Mouse (Mus musculus) embryonic facial prominence, embryonic 13.5 days (tissue): ENCODE data around the gene Stfa2. TPM values are rescaled to one million over a fixed set of nuclear protein-coding genes. Genes with fewer than 3 reads are reported as not detected.
"Not testable (repeated sequence)": the region's sequence is repeated elsewhere in the genome, so short reads cannot be mapped to it uniquely, and the experiment has no call there.

Experiments
- ATAC-seq: fragments of 200-750 bp; cut with Nextera tagmentation; 2 replicates; pipeline ENCODE4 v1.8.0; 2017; ENCODE audit warnings: low read depth; ENCODE audit not compliant: insufficient number of reproducible peaks, insufficient read depth, low FRiP score, low TSS enrichment
- H3K27ac ChIP-seq: fragments of 300-500 bp; sonication (generic); 2 replicates; pipeline ENCODE4 v1.5.1; 2015; ENCODE audit warnings: moderate library complexity, mild to moderate bottlenecking, inconsistent platforms
- H3K27me3 ChIP-seq: fragments of 300-500 bp; sonication (generic); 2 replicates; pipeline ENCODE4 v1.6.1; 2015; ENCODE audit warnings: mild to moderate bottlenecking, inconsistent platforms
- H3K36me3 ChIP-seq: fragments of 300-500 bp; sonication (generic); 2 replicates; pipeline ENCODE4 v1.6.1; 2015; ENCODE audit warnings: mild to moderate bottlenecking, inconsistent platforms
- H3K4me1 ChIP-seq: fragments of 300-500 bp; sonication (generic); 2 replicates; pipeline ENCODE4 v1.6.1; 2015; ENCODE audit warnings: inconsistent platforms
- H3K4me2 ChIP-seq: fragments of 300-500 bp; sonication (generic); 2 replicates; pipeline ENCODE4 v1.6.1; 2015; ENCODE audit warnings: moderate library complexity, mild to moderate bottlenecking, inconsistent platforms
- H3K4me3 ChIP-seq: fragments of 300-500 bp; sonication (generic); 2 replicates; pipeline ENCODE4 v1.5.1; 2015; ENCODE audit warnings: mild to moderate bottlenecking, inconsistent platforms
- H3K9ac ChIP-seq: fragments of 300-500 bp; sonication (generic); 2 replicates; pipeline ENCODE4 v1.6.1; 2015; ENCODE audit warnings: mild to moderate bottlenecking, inconsistent platforms
- H3K9me3 ChIP-seq: fragments of 300-500 bp; sonication (generic); 2 replicates; pipeline ENCODE4 v1.6.1; 2016; ENCODE audit warnings: inconsistent platforms
- WGBS: fragments of 180-500 bp; shearing (Covaris S2); methylation state at CpG from one replicate; pipeline ENCODE4 v1.1.7; 2015; ENCODE audit warnings: mixed read lengths; 5-methylcytosine and 5-hydroxymethylcytosine counted together
- polyA plus RNA-seq: library from polyadenylated mRNA; unstranded; fragments of >200 nt; fragmentation: Nextera tagmentation; extraction: Ambion mirVana; gene quantifications from 2 replicates; pipeline ENCODE4 v1.2.1, GENCODE M21; 2015

Gene Stfa2
- polyA plus RNA-seq = 1.1 TPM in 1 of 2 replicates, not detected in the other

DNA sequence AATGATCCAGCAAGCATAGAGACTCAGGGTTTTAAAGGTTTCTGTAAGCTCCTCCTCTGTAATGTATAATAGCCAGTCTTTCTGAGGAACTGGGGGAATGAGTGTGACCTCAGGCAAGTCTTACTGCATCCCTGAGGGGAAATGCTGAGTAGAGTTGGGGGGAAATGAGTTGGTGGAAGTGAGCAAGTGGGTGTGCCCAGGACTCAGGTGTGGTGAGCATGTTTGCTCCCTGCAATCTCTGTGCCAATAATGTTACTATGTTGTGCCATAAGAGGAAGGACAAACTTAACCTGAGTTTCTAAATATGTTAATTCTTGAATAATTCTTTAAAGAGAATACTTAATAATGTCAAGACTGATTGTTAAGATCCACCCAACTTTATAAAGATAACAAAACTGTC lies at the start of gene Stfa2:
Stfa2 (minus strand) TSS at position 101 of the 400 bp plus-strand sequence.
- no peaks in the 10 kb centered on the region for H3K27me3 ChIP-seq
- no peaks in the 10 kb centered on the region for H3K36me3 ChIP-seq
- no peaks in the 10 kb centered on the region for H3K9me3 ChIP-seq
- no peak within 1 kb of the TSS for H3K27ac ChIP-seq
- H3K4me1 ChIP-seq = no peaks in the 10 kb centered on the region
- no peak within 1 kb of the TSS for H3K4me3 ChIP-seq
- no peak for ATAC-seq
- H3K4me2 ChIP-seq = no peak within 1 kb of the TSS
- no peak within 1 kb of the TSS for H3K9ac ChIP-seq

GRCm38 (mm10) chr16:36455342-36455802 lies 47.1 kb upstream of the Stfa2 start, which contains the start of gene Stfa3:
TSS of gene Stfa3 (minus strand) at chr16:36455392.
- H3K4me2 ChIP-seq = no peak within 1 kb of the TSS

GRCm38 (mm10) chr16:36420979-36421378 lies 12.7 kb upstream of the Stfa2 start:
- ATAC-seq, H3K27me3 ChIP-seq, H3K36me3 ChIP-seq, H3K4me1 ChIP-seq, H3K4me3 ChIP-seq, H3K4me2 ChIP-seq, H3K27ac ChIP-seq, H3K9ac ChIP-seq, H3K9me3 ChIP-seq: not testable (repeated sequence)
- WGBS = 85% methylated on average over 1 of the region's 1 CpGs

More at GRCm38 (mm10) chr16:36455342-36455802, 47.1 kb upstream of the Stfa2 start, which contains the start of gene Stfa3:
- 76% methylated on average over 4 of the region's 4 CpGs for WGBS
- Histone ChIP-seq H3K27me3 (no peaks in the 10 kb centered on the region), H3K36me3 (no peaks in the 10 kb centered on the region), H3K4me1 (no peaks in the 10 kb centered on the region), H3K9me3 (no peaks in the 10 kb centered on the region), H3K4me3 (no peak within 1 kb of the TSS), H3K27ac (no peak within 1 kb of the TSS), H3K9ac (no peak within 1 kb of the TSS)
- ATAC-seq = no peak

DNA sequence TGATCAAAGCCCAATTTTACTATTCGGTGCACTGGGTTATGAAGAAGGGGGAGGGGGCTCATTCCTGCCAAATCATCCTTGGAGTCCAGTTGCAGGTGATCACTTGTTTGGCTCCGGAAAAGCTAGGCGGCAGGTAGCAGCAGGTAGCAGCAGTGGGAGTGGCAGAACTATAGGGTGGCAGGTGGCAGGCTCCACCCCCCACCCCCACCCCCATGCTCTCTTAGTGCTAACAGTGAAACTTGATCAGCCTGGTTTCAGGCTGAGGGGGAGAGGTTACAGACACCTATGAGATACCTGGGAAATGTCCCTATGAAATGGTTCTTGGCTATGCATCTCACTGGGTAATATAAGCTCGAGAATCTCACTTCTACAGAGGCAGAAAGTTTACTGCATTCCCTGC lies 19.2 kb downstream of the Stfa2 start:
- Histone ChIP-seq H3K4me3 (no peak overlapping the region), H3K4me1 (no peaks in the 10 kb centered on the region), H3K27ac (no peak overlapping the region), H3K36me3 (no peaks in the 10 kb centered on the region), H3K9me3 (no peaks in the 10 kb centered on the region), H3K9ac (no peak overlapping the region), H3K27me3 (no peaks in the 10 kb centered on the region), H3K4me2 (no peak overlapping the region)
- 18% methylated on average over 4 of the region's 4 CpGs for WGBS
- ATAC-seq = no peak; the same call in 1 of the 2 replicates

DNA sequence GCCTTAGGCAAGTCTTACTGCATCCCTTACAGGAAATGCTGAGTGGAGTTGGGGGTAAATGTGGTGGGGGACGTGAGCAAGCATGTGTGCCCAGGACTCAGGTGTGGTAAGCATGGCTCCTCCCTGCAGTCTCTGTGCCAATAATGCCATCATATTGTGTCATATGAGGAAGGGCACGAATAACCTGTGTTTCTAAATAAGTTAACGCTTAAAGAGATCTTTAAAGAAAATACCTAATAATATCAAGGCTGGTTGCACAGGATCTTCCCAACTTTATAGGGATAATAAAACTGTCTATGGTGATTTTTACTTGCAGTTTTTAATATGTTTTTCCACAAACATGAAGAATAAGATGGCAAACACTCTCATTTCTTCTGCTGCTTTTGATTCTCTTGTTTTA lies 40.6 kb downstream of the Stfa2 start, which contains the start of gene BC100530:
BC100530 (minus strand) TSS at position 101 of the 400 bp plus-strand sequence.
- H3K27me3 ChIP-seq, H3K4me3 ChIP-seq, H3K36me3 ChIP-seq, H3K9me3 ChIP-seq, H3K4me1 ChIP-seq, ATAC-seq, H3K27ac ChIP-seq, H3K4me2 ChIP-seq, H3K9ac ChIP-seq: not testable (repeated sequence)
- WGBS = 65% methylated on average over 3 of the region's 3 CpGs

Other genes with a start within 250 kb of the Stfa2 start
- 0.80 and 1.3 TPM in 2 replicates for gene Gm5483, start 224.2 kb downstream of the Stfa2 start, polyA plus RNA-seq
- gene Gm5416, start 198.1 kb downstream of the Stfa2 start, polyA plus RNA-seq = not detected in 2 replicates
- gene 2010005H15Rik, start 187.0 kb downstream of the Stfa2 start, polyA plus RNA-seq = 0.35 and 0.83 TPM in 2 replicates
- gene Stfa1, start 131.5 kb downstream of the Stfa2 start, polyA plus RNA-seq = 7.5 and 9.7 TPM in 2 replicates
- gene BC117090, start 74.1 kb downstream of the Stfa2 start, polyA plus RNA-seq = not detected in 2 replicates
- gene BC100530, start 40.7 kb downstream of the Stfa2 start, polyA plus RNA-seq = 18.0 and 39.7 TPM in 2 replicates
- gene Stfa3, start 46.9 kb upstream of the Stfa2 start, polyA plus RNA-seq = 4.9 and 10.5 TPM in 2 replicates
- 0.50 and 0.52 TPM in 2 replicates for gene Casr, start 153.7 kb upstream of the Stfa2 start, polyA plus RNA-seq